In the genomic region with DNA sequence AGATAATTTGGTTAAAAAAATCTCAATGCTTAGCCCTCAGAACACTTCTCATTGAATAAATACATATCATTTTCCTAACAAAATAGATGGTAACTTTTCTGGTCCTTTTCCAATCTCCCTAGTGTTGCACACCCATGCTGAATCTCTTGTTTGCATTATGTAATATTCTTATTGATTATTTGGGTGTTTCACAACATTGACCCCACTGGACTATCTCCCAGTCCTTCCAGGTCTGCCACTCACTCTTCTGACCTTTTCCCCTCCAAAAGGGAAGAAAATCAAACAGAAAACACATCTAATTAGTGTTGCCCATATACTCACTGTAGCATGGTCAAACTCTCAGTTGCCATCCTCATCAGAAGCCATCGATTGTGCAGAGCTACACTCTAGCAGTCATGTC, we compare ENCODE assay signal across 29 mouse cellular contexts.
DNase-seq lines count a peak whose midpoint lies in the region; ATAC-seq and TF ChIP-seq lines count a peak whose summit lies in the region.
"Had no signal": no experiment of that assay in that cellular context is flagged by ENCODE, and none has a peak within 500 bp of the region (broad histone marks: within the 10 kb centered on the region; RNA-seq: fewer than 3 reads in every experiment).

No protein-coding gene starts in this region.

- no peaks in the 10 kb centered on the region for H3K27me3 ChIP-seq in liver, adult 2 months (ENCODE audit: control insufficient read depth, insufficient read depth, low read length)
- no peaks in the 10 kb centered on the region for H3K27me3 ChIP-seq in liver, embryonic 13.5 days
- no peaks in the 10 kb centered on the region for H3K27me3 ChIP-seq in liver, embryonic 15.5 days
- H3K27me3 ChIP-seq in liver, postnatal 0 days (ENCODE audit: insufficient read depth, low read length), result no peaks in the 10 kb centered on the region
- H3K27me3 ChIP-seq in midbrain, embryonic 13.5 days, result no peaks in the 10 kb centered on the region
- H3K27me3 ChIP-seq in kidney, embryonic 15.5 days, result no peaks in the 10 kb centered on the region
- H3K27me3 ChIP-seq: CH12.LX; embryonic facial prominence, embryonic 13.5 days; embryonic facial prominence, embryonic 15.5 days; forebrain, embryonic 12.5 days; Patski had no signal

- H3K9me3 ChIP-seq in liver, embryonic 13.5 days (replicated peaks), result no peaks in the 10 kb centered on the region
- no peaks in the 10 kb centered on the region for H3K9me3 ChIP-seq in liver, embryonic 15.5 days (replicated peaks)
- no peaks in the 10 kb centered on the region for H3K9me3 ChIP-seq in liver, postnatal 0 days (ENCODE audit: low read length)
- H3K9me3 ChIP-seq in midbrain, embryonic 13.5 days, result no peaks in the 10 kb centered on the region
- no peaks in the 10 kb centered on the region for H3K9me3 ChIP-seq in kidney, embryonic 15.5 days (replicated peaks)
- H3K9me3 ChIP-seq: embryonic facial prominence, embryonic 13.5 days; embryonic facial prominence, embryonic 15.5 days; forebrain, embryonic 10.5 days; forebrain, embryonic 12.5 days; G1E had no signal

- peak; percentile 26; the same call in 1 of the 2 replicates for ATAC-seq in liver, embryonic 13.5 days (ENCODE audit: low read depth)
- ATAC-seq in liver, embryonic 15.5 days (ENCODE audit: insufficient read depth), result peak; percentile 42
- ATAC-seq in liver, postnatal 0 days, result peak; percentile 83
- ATAC-seq in midbrain, embryonic 13.5 days, result no peak
- no peak for ATAC-seq in kidney, embryonic 15.5 days (replicated peaks; ENCODE audit: low FRiP score)
- ATAC-seq: CD4-positive, CD25-positive, alpha-beta regulatory T cell, adult 4 months; forebrain, embryonic 14.5 days; Patski had no signal

- H3K9ac ChIP-seq in liver, adult 2 months (ENCODE audit: low read depth, low read length), result no peak overlapping the region
- no peak overlapping the region for H3K9ac ChIP-seq in liver, embryonic 13.5 days
- H3K9ac ChIP-seq in liver, embryonic 15.5 days, result no peak overlapping the region
- no peak overlapping the region for H3K9ac ChIP-seq in liver, postnatal 0 days (replicated peaks)
- H3K9ac ChIP-seq in midbrain, embryonic 13.5 days (replicated peaks), result no peak overlapping the region
- no peak overlapping the region for H3K9ac ChIP-seq in kidney, embryonic 15.5 days
- H3K9ac ChIP-seq: embryonic facial prominence, embryonic 13.5 days; embryonic facial prominence, embryonic 15.5 days; forebrain, embryonic 12.5 days had no signal

- TF ChIP-seq EP300 in liver, postnatal 0 days (IDR thresholded peaks at IDR 0.05; ENCODE audit: low read depth), result peak; percentile 61; the same call in 1 of the 2 replicates

- no peak for TF ChIP-seq CTCF in liver, adult 2 months (IDR thresholded peaks at IDR 0.05; ENCODE audit: low read depth, low read length)
- no peak for TF ChIP-seq CTCF in liver, postnatal 0 days (IDR thresholded peaks at IDR 0.05; ENCODE audit: low read depth)

- no peaks in the 10 kb centered on the region for H3K79me2 ChIP-seq in liver, adult 2 months (ENCODE audit: control insufficient read depth, insufficient read depth, low read length)

- 27% methylated on average over 1 of the region's 1 CpGs for WGBS in liver, adult 2 months
- 65% methylated on average over 1 of the region's 1 CpGs for WGBS in liver, embryonic 13.5 days (ENCODE audit: insufficient replicate concordance)
- 57% methylated on average over 1 of the region's 1 CpGs for WGBS in liver, embryonic 15.5 days (ENCODE audit: insufficient replicate concordance)
- 56% methylated on average over 1 of the region's 1 CpGs for WGBS in liver, postnatal 0 days (ENCODE audit: insufficient replicate concordance)
- WGBS in midbrain, embryonic 13.5 days, result 94% methylated on average over 1 of the region's 1 CpGs
- WGBS in kidney, embryonic 15.5 days, result 90% methylated on average over 1 of the region's 1 CpGs

- no peak overlapping the region for H3K27ac ChIP-seq in liver, adult 2 months (replicated peaks; ENCODE audit: insufficient read depth, low read depth, low read length)
- H3K27ac ChIP-seq in liver, embryonic 13.5 days, result no peak overlapping the region
- no peak overlapping the region for H3K27ac ChIP-seq in liver, embryonic 15.5 days (replicated peaks)
- no peak overlapping the region for H3K27ac ChIP-seq in liver, postnatal 0 days (ENCODE audit: low read depth)
- no peak overlapping the region for H3K27ac ChIP-seq in midbrain, embryonic 13.5 days
- no peak overlapping the region for H3K27ac ChIP-seq in kidney, embryonic 15.5 days
- H3K27ac ChIP-seq: embryonic facial prominence, embryonic 13.5 days; embryonic facial prominence, embryonic 15.5 days; forebrain, embryonic 10.5 days; forebrain, embryonic 12.5 days had no signal

- peaks cover 7% of the 10 kb centered on the region for H3K4me1 ChIP-seq in liver, adult 2 months (ENCODE audit: control insufficient read depth, insufficient read depth, low read length)
- no peaks in the 10 kb centered on the region for H3K4me1 ChIP-seq in liver, embryonic 13.5 days (replicated peaks)
- no peaks in the 10 kb centered on the region for H3K4me1 ChIP-seq in liver, embryonic 15.5 days (replicated peaks)
- no peaks in the 10 kb centered on the region for H3K4me1 ChIP-seq in liver, postnatal 0 days (ENCODE audit: insufficient read depth)
- H3K4me1 ChIP-seq in midbrain, embryonic 13.5 days (replicated peaks), result peaks cover 4% of the 10 kb centered on the region
- H3K4me1 ChIP-seq in kidney, embryonic 15.5 days, result no peaks in the 10 kb centered on the region
- H3K4me1 ChIP-seq: embryonic facial prominence, embryonic 13.5 days; embryonic facial prominence, embryonic 15.5 days; forebrain, embryonic 12.5 days had no signal

- H3K36me3 ChIP-seq in liver, adult 2 months (ENCODE audit: control insufficient read depth, insufficient read depth, low read length), result no peaks in the 10 kb centered on the region
- H3K36me3 ChIP-seq in liver, embryonic 13.5 days, result no peaks in the 10 kb centered on the region
- no peaks in the 10 kb centered on the region for H3K36me3 ChIP-seq in liver, embryonic 15.5 days (replicated peaks)
- H3K36me3 ChIP-seq in liver, postnatal 0 days (replicated peaks; ENCODE audit: insufficient read depth, low read length), result no peaks in the 10 kb centered on the region
- H3K36me3 ChIP-seq in midbrain, embryonic 13.5 days, result no peaks in the 10 kb centered on the region
- H3K36me3 ChIP-seq in kidney, embryonic 15.5 days, result no peaks in the 10 kb centered on the region
- H3K36me3 ChIP-seq: embryonic facial prominence, embryonic 13.5 days; embryonic facial prominence, embryonic 15.5 days; forebrain, embryonic 10.5 days; forebrain, embryonic 12.5 days; G1E had no signal

- no peak overlapping the region for H3K4me3 ChIP-seq in liver, adult 2 months (ENCODE audit: insufficient read depth, low read depth, low read length)
- no peak overlapping the region for H3K4me3 ChIP-seq in liver, embryonic 13.5 days (replicated peaks)
- H3K4me3 ChIP-seq in liver, embryonic 15.5 days (replicated peaks), result no peak overlapping the region
- no peak overlapping the region for H3K4me3 ChIP-seq in liver, postnatal 0 days (ENCODE audit: low read depth, low read length)
- no peak overlapping the region for H3K4me3 ChIP-seq in midbrain, embryonic 13.5 days (replicated peaks)
- no peak overlapping the region for H3K4me3 ChIP-seq in kidney, embryonic 15.5 days (replicated peaks)
- H3K4me3 ChIP-seq: embryonic facial prominence, embryonic 13.5 days; embryonic facial prominence, embryonic 15.5 days; erythroblast, embryonic 14.5 days; forebrain, embryonic 10.5 days; forebrain, embryonic 12.5 days had no signal

- no peak overlapping the region for H3K4me2 ChIP-seq in liver, embryonic 13.5 days
- no peak overlapping the region for H3K4me2 ChIP-seq in liver, embryonic 15.5 days
- H3K4me2 ChIP-seq in liver, postnatal 0 days (ENCODE audit: low read depth, low read length), result no peak overlapping the region
- H3K4me2 ChIP-seq in midbrain, embryonic 13.5 days (replicated peaks), result no peak overlapping the region
- H3K4me2 ChIP-seq in kidney, embryonic 15.5 days, result no peak overlapping the region
- H3K4me2 ChIP-seq: embryonic facial prominence, embryonic 13.5 days; embryonic facial prominence, embryonic 15.5 days; forebrain, embryonic 12.5 days had no signal

- DNase-seq in liver, adult 2 months (ENCODE audit: extremely low read depth, low read depth, low spot score), result peak; percentile 94
- DNase-seq in liver, result no peak
- no peak for DNase-seq in liver, embryonic 13.5 days
- DNase-seq in liver, postnatal 0 days, result no peak
- no peak for DNase-seq in spleen, postnatal 4 days (ENCODE audit: low spot score in 2 of 2)
- DNase-seq: adrenal gland, adult 2 months; adrenal gland, postnatal 10 days; adrenal gland, postnatal 25 days; B cell, adult 2 months; cerebellum, adult 11 months; cerebellum, adult 18-20 months; cerebellum, adult 8-10 months; cerebellum, adult 9-11 months; cerebellum, postnatal 14 days; cerebellum, postnatal 36 days; embryo, embryonic 11 days had no signal

- no peak for TF ChIP-seq POLR2A in liver, adult 2 months (IDR thresholded peaks at IDR 0.05; ENCODE audit: extremely low read depth, insufficient read depth, low read length)

Comparison
In these comparisons a context has a peak if more than half of its experiments do, and no peak if none do; other contexts are left out.
1. ATAC-seq: peak in liver, embryonic 13.5 days (single experiment), liver, embryonic 15.5 days (single experiment) and liver, postnatal 0 days (single experiment); none in midbrain, embryonic 13.5 days (single experiment) and kidney, embryonic 15.5 days (single experiment).